Mouse (Mus musculus): Measurements from ENCODE around the gene Mtrf1l.

- TF ChIP-seq CTCF (conservative IDR thresholded peaks at IDR 0.05; ENCODE audit: insufficient read depth, insufficient read length, low read depth, low read length) = no peak
- no peak for TF ChIP-seq POLR2A (IDR thresholded peaks at IDR 0.05; ENCODE audit: low read depth, low read length)
These were observed at the start of gene Mtrf1l for GRCm38 (mm10) chr10:5823740-5824491.
